Mouse (Mus musculus) stomach, postnatal 0 days (tissue): ENCODE measurements at regions not wholly inside any gene's neighbourhood (a gene's known extent, or its start where the extent isn't known, plus 50 kb on each side); places are given as distances from the start of the nearest gene placed in this dataset.

Experiments used
- ATAC-seq: fragments of 200-750 bp; cut with Nextera tagmentation; 2 replicates; pipeline ENCODE4 v1.8.0; 2017; ENCODE audit not compliant: low FRiP score, low TSS enrichment
- DNase-seq: peaks from one replicate; pipeline ENCODE4 v3.0.0-alpha.2; 2016; ENCODE audit warnings: low spot score
- H3K27ac ChIP-seq: fragments of 300-500 bp; sonication (generic); replicated peaks from 2 replicates; pipeline ENCODE4 v1.5.1; 2014; ENCODE audit warnings: mild to moderate bottlenecking, control low read depth
- H3K27me3 ChIP-seq: fragments of 300-500 bp; sonication (generic); 2 replicates; pipeline ENCODE4 v1.6.1; 2014; ENCODE audit warnings: low read length; ENCODE audit not compliant: control insufficient read depth, insufficient read depth
- H3K36me3 ChIP-seq: fragments of 300-500 bp; sonication (generic); 2 replicates; pipeline ENCODE4 v1.6.1; 2014; ENCODE audit warnings: low read length, mixed read lengths; ENCODE audit not compliant: control insufficient read depth, insufficient read depth
- H3K4me1 ChIP-seq: fragments of 300-500 bp; sonication (generic); replicated peaks from 2 replicates; pipeline ENCODE4 v1.6.1; 2014; ENCODE audit warnings: antibody characterized with exemption; ENCODE audit not compliant: control insufficient read depth, insufficient read depth
- H3K4me2 ChIP-seq: fragments of 300-500 bp; sonication (generic); replicated peaks from 2 replicates; pipeline ENCODE4 v1.6.1; 2014; ENCODE audit warnings: low read depth, mild to moderate bottlenecking, control low read depth, moderate library complexity
- H3K4me3 ChIP-seq: fragments of 300-500 bp; sonication (generic); 2 replicates; pipeline ENCODE4 v1.5.1; 2014; ENCODE audit warnings: low read depth, low read length, control low read depth
- H3K9ac ChIP-seq: fragments of 300-500 bp; sonication (generic); 2 replicates; pipeline ENCODE4 v1.6.1; 2014; ENCODE audit warnings: mild to moderate bottlenecking, low read length, control low read depth, mixed read lengths
- H3K9me3 ChIP-seq: fragments of 300-500 bp; sonication (generic); 2 replicates; pipeline ENCODE4 v1.6.1; 2016; ENCODE audit warnings: low read length; ENCODE audit not compliant: control insufficient read depth
- CTCF ChIP-seq: IDR thresholded peaks from 2 replicates; pipeline ENCODE4 v1.5.1; 2016; ENCODE audit warnings: antibody characterized with exemption, low read depth, mild to moderate bottlenecking, moderate library complexity
- EP300 ChIP-seq: optimal IDR thresholded peaks from 2 replicates; pipeline ENCODE3; 2016; ENCODE audit warnings: antibody characterized with exemption
- WGBS: fragments of 180-500 bp; shearing (Covaris S2); extraction: QIAGEN DNeasy Blood & Tissue Kit; methylation state at CpG from one replicate; pipeline ENCODE4 v1.1.7; 2014; 5-methylcytosine and 5-hydroxymethylcytosine counted together

GRCm38 (mm10) chr13:60237091-60237490, 59.9 kb upstream of the Gas1 start:
- DNase-seq = no peak
- H3K4me1 ChIP-seq = no peaks in the 10 kb centered on the region
- H3K4me2 ChIP-seq = no peak overlapping the region
- no peaks in the 10 kb centered on the region for H3K9me3 ChIP-seq
- H3K9ac ChIP-seq = no peak overlapping the region
- H3K4me3 ChIP-seq = no peak overlapping the region
- TF ChIP-seq EP300 = no peak
- no peak for TF ChIP-seq CTCF
- ATAC-seq = no peak
- H3K27ac ChIP-seq = no peak overlapping the region
- no peaks in the 10 kb centered on the region for H3K36me3 ChIP-seq
- WGBS = 85% methylated on average over 3 of the region's 3 CpGs
- H3K27me3 ChIP-seq = no peaks in the 10 kb centered on the region

- peak; percentile 38; the same call in 1 of the 2 replicates for ATAC-seq
These were observed 65.4 kb upstream of the Gas1 start for GRCm38 (mm10) chr13:60242447-60243109.

GRCm38 (mm10) chr13:60243110-60243481, 65.9 kb upstream of the Gas1 start:
- no peak for DNase-seq
- ATAC-seq = no peak
- TF ChIP-seq EP300 = no peak
- no peak for TF ChIP-seq CTCF
- no peak overlapping the region for H3K4me3 ChIP-seq
- no peaks in the 10 kb centered on the region for H3K27me3 ChIP-seq
- no peak overlapping the region for H3K4me2 ChIP-seq
- H3K36me3 ChIP-seq = no peaks in the 10 kb centered on the region
- no peaks in the 10 kb centered on the region for H3K4me1 ChIP-seq
- no peaks in the 10 kb centered on the region for H3K9me3 ChIP-seq
- no peak overlapping the region for H3K27ac ChIP-seq
- no peak overlapping the region for H3K9ac ChIP-seq
- 17% methylated on average over 4 of the region's 4 CpGs for WGBS

More at GRCm38 (mm10) chr13:60242447-60243109, 65.4 kb upstream of the Gas1 start:
- H3K27me3 ChIP-seq = no peaks in the 10 kb centered on the region
- DNase-seq = no peak
- 34% methylated on average over 8 of the region's 8 CpGs for WGBS
- no peaks in the 10 kb centered on the region for H3K4me1 ChIP-seq
- no peak for TF ChIP-seq CTCF
- no peak for TF ChIP-seq EP300
- H3K4me2 ChIP-seq = no peak overlapping the region
- H3K36me3 ChIP-seq = no peaks in the 10 kb centered on the region
- no peaks in the 10 kb centered on the region for H3K9me3 ChIP-seq
- peak overlapping the region; percentile 13; the same call in 1 of the 2 replicates for H3K27ac ChIP-seq
- H3K9ac ChIP-seq = no peak overlapping the region
- H3K4me3 ChIP-seq = no peak overlapping the region

- no peaks in the 10 kb centered on the region for H3K9me3 ChIP-seq
- no peak overlapping the region for H3K9ac ChIP-seq
- TF ChIP-seq CTCF = no peak
- no peak for DNase-seq
- no peak for ATAC-seq
- H3K27me3 ChIP-seq = no peaks in the 10 kb centered on the region
- H3K4me2 ChIP-seq = no peak overlapping the region
- H3K4me3 ChIP-seq = no peak overlapping the region
- H3K27ac ChIP-seq = peak overlapping the region; percentile 53; the same call in 1 of the 2 replicates
- WGBS = 33% methylated on average over 7 of the region's 7 CpGs
- H3K4me1 ChIP-seq = no peaks in the 10 kb centered on the region
- H3K36me3 ChIP-seq = no peaks in the 10 kb centered on the region
These were observed 78.0 kb upstream of the Gas1 start for GRCm38 (mm10) chr13:60255162-60255561.

GRCm38 (mm10) chr13:60255715-60256114, 78.5 kb upstream of the Gas1 start:
- Histone ChIP-seq H3K36me3 (no peaks in the 10 kb centered on the region), H3K27me3 (no peaks in the 10 kb centered on the region), H3K4me1 (no peaks in the 10 kb centered on the region), H3K27ac (0 out of 2 replicates have a peak overlapping the region, but pooled peaks have one; percentile 53), H3K4me2 (no peak overlapping the region), H3K9me3 (no peaks in the 10 kb centered on the region), H3K4me3 (no peak overlapping the region), H3K9ac (no peak overlapping the region)
- WGBS = 19% methylated on average over 7 of the region's 7 CpGs
- DNase-seq (no peak), ATAC-seq (no peak)
- no peak for TF ChIP-seq EP300
- peak; percentile 42; the same call in 1 of the 2 replicates for TF ChIP-seq CTCF

GRCm38 (mm10) chr13:60256997-60257396, 79.8 kb upstream of the Gas1 start:
- no peak overlapping the region for H3K9ac ChIP-seq

More at GRCm38 (mm10) chr13:60256997-60257396, 79.8 kb upstream of the Gas1 start:
- no peak for ATAC-seq
- no peak for DNase-seq
- 58% methylated on average over 8 of the region's 8 CpGs for WGBS
- Histone ChIP-seq H3K9me3 (no peaks in the 10 kb centered on the region), H3K4me1 (no peaks in the 10 kb centered on the region), H3K4me3 (no peak overlapping the region), H3K4me2 (no peak overlapping the region), H3K27ac (no peak overlapping the region), H3K27me3 (no peaks in the 10 kb centered on the region), H3K36me3 (no peaks in the 10 kb centered on the region)
- TF ChIP-seq CTCF (no peak), EP300 (no peak)
